ENCODE assay signal across 16 mouse cellular contexts in genomic region chr1:131764581-131765338, GRCm38 (mm10). TPM values are rescaled to one million over a fixed set of nuclear protein-coding genes. Genes with fewer than 3 reads are reported as not detected.
DNase-seq lines count a peak whose midpoint lies in the region; ATAC-seq and TF ChIP-seq lines count a peak whose summit lies in the region.
"Had no signal": no experiment of that assay in that cellular context is flagged by ENCODE, and none has a peak within 500 bp of the region (broad histone marks: within the 10 kb centered on the region; RNA-seq: fewer than 3 reads in every experiment).

No protein-coding gene starts in this region.

- H3K4me3 ChIP-seq in lung, embryonic 16.5 days (ENCODE audit: low read length) = no peak overlapping the region
- H3K4me3 ChIP-seq in hindbrain, postnatal 0 days (ENCODE audit: low read length) = no peak overlapping the region
- H3K4me3 ChIP-seq in hindbrain, embryonic 14.5 days (replicated peaks; ENCODE audit: low read length) = no peak overlapping the region
- H3K4me3 ChIP-seq: embryonic facial prominence, embryonic 10.5 days; forebrain, embryonic 15.5 days; gastrocnemius, adult 2 months; hindbrain, embryonic 12.5 days; midbrain, embryonic 12.5 days had no signal

- peak; percentile 3 to 5 for DNase-seq in frontal cortex, postnatal 10 days (ENCODE audit: low spot score in 2 of 2)
- DNase-seq in frontal cortex, postnatal 36 days (ENCODE audit: low spot score in 2 of 2) = no peak
- DNase-seq in testis, postnatal 10 days (ENCODE audit: low spot score) = peak; percentile 38
- DNase-seq in testis, postnatal 14 days (ENCODE audit: low spot score) = no peak
- DNase-seq in hindbrain, postnatal 0 days (ENCODE audit: low spot score) = no peak
- DNase-seq in hindbrain, embryonic 14.5 days (ENCODE audit: low spot score) = no peak

- no peaks in the 10 kb centered on the region for H3K36me3 ChIP-seq in lung, embryonic 16.5 days (ENCODE audit: control insufficient read depth, insufficient read depth, low read length)
- no peaks in the 10 kb centered on the region for H3K36me3 ChIP-seq in hindbrain, postnatal 0 days (ENCODE audit: insufficient read depth, low read length)
- no peaks in the 10 kb centered on the region for H3K36me3 ChIP-seq in hindbrain, embryonic 14.5 days (replicated peaks; ENCODE audit: control insufficient read depth, insufficient read depth)
- H3K36me3 ChIP-seq: embryonic facial prominence, embryonic 10.5 days; forebrain, embryonic 15.5 days; hindbrain, embryonic 12.5 days; midbrain, embryonic 12.5 days had no signal

- H3K9ac ChIP-seq in lung, embryonic 16.5 days (ENCODE audit: low read length) = no peak overlapping the region
- no peak overlapping the region for H3K9ac ChIP-seq in hindbrain, postnatal 0 days (replicated peaks; ENCODE audit: low read length)
- H3K9ac ChIP-seq in hindbrain, embryonic 14.5 days = no peak overlapping the region
- H3K9ac ChIP-seq: forebrain, embryonic 15.5 days; hindbrain, embryonic 12.5 days; midbrain, embryonic 12.5 days had no signal

- no peaks in the 10 kb centered on the region for H3K27me3 ChIP-seq in lung, embryonic 16.5 days (ENCODE audit: control insufficient read depth, insufficient read depth, low read depth, low read length)
- H3K27me3 ChIP-seq in hindbrain, postnatal 0 days (ENCODE audit: insufficient read depth, low read length) = no peaks in the 10 kb centered on the region
- H3K27me3 ChIP-seq in hindbrain, embryonic 14.5 days (ENCODE audit: control insufficient read depth, insufficient read depth, low read length) = no peaks in the 10 kb centered on the region
- H3K27me3 ChIP-seq: forebrain, embryonic 15.5 days; hindbrain, embryonic 12.5 days; midbrain, embryonic 12.5 days had no signal

- H3K4me2 ChIP-seq in lung, embryonic 16.5 days (ENCODE audit: low read depth, low read length) = 0 out of 2 replicates have a peak overlapping the region, but pooled peaks have one; percentile 13
- H3K4me2 ChIP-seq in hindbrain, postnatal 0 days (ENCODE audit: low read depth, low read length) = no peak overlapping the region
- H3K4me2 ChIP-seq in hindbrain, embryonic 14.5 days (replicated peaks) = no peak overlapping the region
- H3K4me2 ChIP-seq: forebrain, embryonic 15.5 days had no signal

- no peaks in the 10 kb centered on the region for H3K9me3 ChIP-seq in lung, embryonic 16.5 days (ENCODE audit: control insufficient read depth, low read length)
- no peaks in the 10 kb centered on the region for H3K9me3 ChIP-seq in hindbrain, postnatal 0 days (ENCODE audit: low read length)
- H3K9me3 ChIP-seq in hindbrain, embryonic 14.5 days (ENCODE audit: control insufficient read depth, low read length) = no peaks in the 10 kb centered on the region
- H3K9me3 ChIP-seq: embryonic facial prominence, embryonic 10.5 days; forebrain, embryonic 15.5 days; hindbrain, embryonic 12.5 days; midbrain, embryonic 12.5 days had no signal

- peak overlapping the region; percentile 71 for H3K27ac ChIP-seq in lung, embryonic 16.5 days (ENCODE audit: low read length)
- no peak overlapping the region for H3K27ac ChIP-seq in hindbrain, postnatal 0 days
- H3K27ac ChIP-seq in hindbrain, embryonic 14.5 days = no peak overlapping the region
- H3K27ac ChIP-seq: embryonic facial prominence, embryonic 10.5 days; forebrain, embryonic 15.5 days; gastrocnemius, adult 2 months; hindbrain, embryonic 12.5 days; midbrain, embryonic 12.5 days had no signal

- ATAC-seq in lung, embryonic 16.5 days (ENCODE audit: low read depth) = peak; percentile 90
- ATAC-seq in hindbrain, postnatal 0 days = no peak
- ATAC-seq in hindbrain, embryonic 14.5 days (ENCODE audit: low FRiP score) = no peak
- ATAC-seq: Patski had no signal

- H3K4me1 ChIP-seq in lung, embryonic 16.5 days (replicated peaks; ENCODE audit: control insufficient read depth, insufficient read depth, low read length) = peaks cover 16% of the 10 kb centered on the region
- H3K4me1 ChIP-seq in hindbrain, postnatal 0 days (ENCODE audit: insufficient read depth, low read length) = 0 out of 2 replicates have a peak, but pooled peaks cover 4% of the 10 kb centered on the region
- H3K4me1 ChIP-seq in hindbrain, embryonic 14.5 days (replicated peaks; ENCODE audit: control insufficient read depth, insufficient read depth, low read length) = no peaks in the 10 kb centered on the region
- H3K4me1 ChIP-seq: hindbrain, embryonic 12.5 days; midbrain, embryonic 12.5 days had no signal

- WGBS in lung, embryonic 16.5 days = 29% methylated on average over 8 of the region's 8 CpGs
- 67% methylated on average over 8 of the region's 8 CpGs for WGBS in hindbrain, postnatal 0 days
- WGBS in hindbrain, embryonic 14.5 days = 68% methylated on average over 8 of the region's 8 CpGs

- TF ChIP-seq CTCF in hindbrain, postnatal 0 days (IDR thresholded peaks at IDR 0.05; ENCODE audit: low read depth) = no peak

RNA-seq across cellular contexts. Expression of gene Slc26a9, which starts 20.9 kb away (rescaled TPM):
- polyA plus RNA-seq in lung, embryonic 16.5 days (2015; fragmentation: Nextera tagmentation; extraction: Ambion mirVana) = 8.9 and 10.1 TPM in 2 replicates
- 0.07 and 0.37 TPM in 2 replicates for total RNA-seq in hindbrain, postnatal 0 days (2014; rRNA removed)
- polyA plus RNA-seq in hindbrain, postnatal 0 days (2015; fragmentation: Nextera tagmentation; extraction: Ambion mirVana) = 0.09 and 0.10 TPM in 2 replicates
- 0.05 and 0.07 TPM in 2 replicates for polyA plus RNA-seq in hindbrain, embryonic 14.5 days (2014; fragmentation: Nextera tagmentation; extraction: Ambion mirVana)
- total RNA-seq: gastrocnemius, adult 2 months; heart, postnatal 10 days had no signal
- polyA plus RNA-seq: activated CD4-positive, CD25-positive, alpha-beta regulatory T cell, adult 4 months; C2C12; embryonic facial prominence, embryonic 10.5 days; midbrain, embryonic 12.5 days had no signal

RNA-seq across cellular contexts. Expression of gene Pm20d1, which starts 32.4 kb away (rescaled TPM):
- polyA plus RNA-seq in lung, embryonic 16.5 days (2015; fragmentation: Nextera tagmentation; extraction: Ambion mirVana) = 0.68 and 0.70 TPM in 2 replicates
- total RNA-seq in hindbrain, postnatal 0 days (2014; rRNA removed) = 0.04 and 0.63 TPM in 2 replicates
- polyA plus RNA-seq in hindbrain, postnatal 0 days (2015; fragmentation: Nextera tagmentation; extraction: Ambion mirVana) = 0.54 and 0.60 TPM in 2 replicates
- polyA plus RNA-seq in hindbrain, embryonic 14.5 days (2014; fragmentation: Nextera tagmentation; extraction: Ambion mirVana) = 0.50 and 0.71 TPM in 2 replicates
- polyA plus RNA-seq: activated CD4-positive, CD25-positive, alpha-beta regulatory T cell, adult 4 months; Patski had no signal

Comparison
In these comparisons a context has a peak if more than half of its experiments do, and no peak if none do; other contexts are left out.
1. DNase-seq: peak in frontal cortex, postnatal 10 days (2 of 2) and testis, postnatal 10 days (single experiment); none in frontal cortex, postnatal 36 days (0 of 2), testis, postnatal 14 days (single experiment), hindbrain, postnatal 0 days (single experiment) and hindbrain, embryonic 14.5 days (single experiment).